ENCODE assay signal across 8 mouse cellular contexts in the genomic region with DNA sequence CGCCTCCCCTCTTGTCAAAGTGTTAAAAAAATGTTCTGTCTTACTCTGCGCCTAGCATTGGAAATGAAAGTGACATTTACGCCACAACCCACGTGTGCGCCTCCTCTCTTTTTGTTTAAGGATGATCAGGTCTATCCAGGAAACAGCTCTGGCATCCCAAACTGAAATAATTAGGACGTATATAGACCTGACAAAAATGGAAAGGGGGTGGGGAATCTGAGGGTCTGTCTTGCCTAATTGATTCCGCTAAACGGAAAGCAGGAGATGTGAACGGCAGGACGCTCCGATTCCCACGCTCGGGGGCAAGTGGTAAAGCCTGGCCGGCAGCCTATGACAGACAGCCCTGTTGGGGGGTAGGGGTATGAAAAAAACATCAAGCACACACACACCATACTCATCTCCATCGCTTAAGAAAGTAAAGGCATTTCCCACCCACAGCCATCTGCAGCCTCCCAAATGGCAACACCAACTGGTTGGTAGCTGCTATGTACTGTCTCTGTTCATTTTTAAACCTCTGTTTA.
DNase-seq lines count a peak whose midpoint lies in the region; ATAC-seq lines count a peak whose summit lies in the region.

No protein-coding gene starts in this region.

- H3K9ac ChIP-seq in neural tube, embryonic 14.5 days (replicated peaks; ENCODE audit: low read depth, low read length): peak overlapping the region; percentile 90

- peak; percentile 33 for ATAC-seq in cerebellum, adult (ENCODE audit: insufficient number of reproducible peaks, low FRiP score, low TSS enrichment)
- peak; percentile 68 for ATAC-seq in neural tube, embryonic 14.5 days (ENCODE audit: low read depth)
- no peak for ATAC-seq in erythroblast, adult 5-6 weeks (replicated peaks; ENCODE audit: low FRiP score, poor library complexity, severe bottlenecking)

- peak overlapping the region; percentile 97 for H3K27ac ChIP-seq in neural tube, embryonic 14.5 days (ENCODE audit: low read depth, low read length)

- peaks cover 26% of the 10 kb centered on the region; the same call in 1 of the 2 replicates for H3K36me3 ChIP-seq in neural tube, embryonic 14.5 days (ENCODE audit: control insufficient read depth, insufficient read depth, low read length)

- H3K4me3 ChIP-seq in neural tube, embryonic 14.5 days (ENCODE audit: low read depth, low read length): peak overlapping the region; percentile 90

- H3K4me2 ChIP-seq in neural tube, embryonic 14.5 days (ENCODE audit: low read depth, low read length): peak overlapping the region; percentile 89

- 0% methylated on average over 15 of the region's 15 CpGs for WGBS in neural tube, embryonic 14.5 days

- no peaks in the 10 kb centered on the region for H3K9me3 ChIP-seq in neural tube, embryonic 14.5 days (ENCODE audit: control insufficient read depth, low read length)

- 0 out of 2 replicates have a peak, but pooled peaks cover 3% of the 10 kb centered on the region for H3K4me1 ChIP-seq in neural tube, embryonic 14.5 days (ENCODE audit: control insufficient read depth, insufficient read depth, low read length)

- DNase-seq in cerebellum, adult 8-10 months: no peak
- peak; percentile 32 to 60 for DNase-seq in cerebellum, adult 18-20 months
- DNase-seq in frontal cortex, adult 2 months (ENCODE audit: extremely low spot score in 1 of 2, low spot score in 1 of 2): peak; percentile 87
- peak; percentile 85 to 89 for DNase-seq in layer of hippocampus, postnatal 36 days
- no peak for DNase-seq in adrenal gland, postnatal 36 days

- no peaks in the 10 kb centered on the region for H3K27me3 ChIP-seq in neural tube, embryonic 14.5 days (ENCODE audit: control insufficient read depth, insufficient read depth, low read length)

Comparison
In these comparisons a context has a peak if more than half of its experiments do, and no peak if none do; other contexts are left out.
1. DNase-seq: peak in cerebellum, adult 18-20 months (2 of 2), frontal cortex, adult 2 months (2 of 2) and layer of hippocampus, postnatal 36 days (2 of 2); none in cerebellum, adult 8-10 months (single experiment) and adrenal gland, postnatal 36 days (0 of 2).